Mouse (Mus musculus) left cerebral cortex, adult 18-20 months (tissue): ENCODE data around the gene Dpm2. TPM values are rescaled to one million over a fixed set of nuclear protein-coding genes. Genes with fewer than 3 reads are reported as not detected.

Source experiments
- DNase-seq, 2 experiments: peaks; one replicate each; pipeline ENCODE4 v3.0.0; 2021 to 2022; ENCODE audit warnings: low spot score in 2 of 2, mixed read lengths in 1 of 2
- total RNA-seq, 2 experiments: library from RNA; stranded (reverse); gene quantifications; 2 replicates each; pipeline ENCODE4 v1.2.3; 2021

The Dpm2 gene
- total RNA-seq, 2 experiments from 2014 or later, result 71.4 to 77.1 TPM

- DNase-seq, result peak; percentile 77 to 83
Measured at GRCm38 (mm10) chr2:32581450-32582095, 10.9 kb downstream of the Dpm2 start.

DNA sequence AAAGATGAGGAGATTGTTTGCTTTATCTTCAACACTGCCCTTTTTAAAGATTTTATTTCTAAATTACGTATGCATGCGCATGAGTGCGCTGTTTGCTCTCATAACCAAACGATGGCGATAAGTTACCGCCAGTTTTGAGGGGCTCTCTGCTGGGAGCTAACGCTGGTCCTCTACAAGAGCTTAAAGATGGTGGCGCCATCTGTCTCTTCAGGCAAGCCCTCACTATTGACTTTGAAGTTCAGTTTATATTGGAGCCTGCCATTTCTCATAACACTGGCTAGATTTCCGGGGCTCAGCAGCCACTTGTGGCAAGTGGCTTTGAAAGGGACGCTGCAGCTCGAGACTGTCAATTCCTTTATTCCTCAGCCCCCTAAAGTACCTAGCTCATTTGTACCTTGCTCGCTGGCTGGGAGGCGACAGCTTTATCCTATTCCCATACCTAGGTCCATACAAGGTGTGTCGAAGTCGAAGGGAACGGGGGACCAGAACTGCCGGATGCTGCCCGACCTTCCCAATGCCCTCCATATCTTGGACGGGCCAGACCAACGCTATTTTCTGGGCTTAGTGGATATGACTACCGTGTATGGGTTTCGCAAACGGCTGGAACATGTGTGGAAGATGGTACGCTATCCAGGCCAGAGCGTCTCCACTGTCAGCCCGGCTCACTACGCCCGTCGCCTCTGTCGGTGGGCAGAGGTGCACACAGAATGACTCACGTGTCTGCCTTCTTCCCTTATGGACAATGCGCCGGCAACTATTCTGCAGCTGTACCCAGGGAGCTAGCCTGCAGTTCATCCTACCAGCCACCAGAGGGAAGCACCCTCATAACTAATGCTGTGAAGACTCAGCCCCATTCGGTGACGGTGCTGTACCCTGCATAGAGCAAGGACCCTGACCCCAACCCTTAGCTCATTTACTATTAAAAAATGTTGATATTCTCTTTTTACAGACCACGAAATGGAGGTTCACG is 12.5 kb downstream of the Dpm2 start:
- DNase-seq, result peak; percentile 84 to 88

- DNase-seq, result no peak
Measured at GRCm38 (mm10) chr2:32585149-32585714, 14.6 kb downstream of the Dpm2 start.

DNA sequence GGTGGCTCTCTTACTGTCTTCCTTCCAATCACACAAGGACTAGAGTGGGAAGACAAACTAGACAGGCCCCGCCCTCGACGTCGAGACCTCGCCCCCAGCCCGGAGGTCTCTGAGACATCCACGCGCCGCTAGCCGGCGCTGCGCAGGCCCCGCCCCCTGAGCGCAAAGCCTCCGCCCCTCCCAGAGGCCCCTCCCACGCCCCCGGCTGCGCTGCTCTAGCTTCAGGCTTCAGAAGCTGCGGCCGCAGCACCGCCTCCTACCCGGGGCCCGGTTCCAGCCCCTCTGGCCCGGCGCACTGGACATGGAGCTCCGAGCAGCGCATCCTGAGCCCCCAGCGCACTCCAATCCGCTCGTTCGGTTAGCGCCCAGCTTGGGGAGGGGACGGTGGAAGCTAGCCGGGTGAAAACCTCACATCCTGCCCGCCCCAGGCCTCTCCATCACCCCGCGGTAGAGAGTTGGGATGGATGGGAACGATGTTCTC is 16.3 kb downstream of the Dpm2 start, which contains the start of gene St6galnac4:
Gene St6galnac4, plus strand, starts transcription at position 225 of the 481 bp plus-strand sequence.
- DNase-seq, result peak; percentile 86 to 91

DNA sequence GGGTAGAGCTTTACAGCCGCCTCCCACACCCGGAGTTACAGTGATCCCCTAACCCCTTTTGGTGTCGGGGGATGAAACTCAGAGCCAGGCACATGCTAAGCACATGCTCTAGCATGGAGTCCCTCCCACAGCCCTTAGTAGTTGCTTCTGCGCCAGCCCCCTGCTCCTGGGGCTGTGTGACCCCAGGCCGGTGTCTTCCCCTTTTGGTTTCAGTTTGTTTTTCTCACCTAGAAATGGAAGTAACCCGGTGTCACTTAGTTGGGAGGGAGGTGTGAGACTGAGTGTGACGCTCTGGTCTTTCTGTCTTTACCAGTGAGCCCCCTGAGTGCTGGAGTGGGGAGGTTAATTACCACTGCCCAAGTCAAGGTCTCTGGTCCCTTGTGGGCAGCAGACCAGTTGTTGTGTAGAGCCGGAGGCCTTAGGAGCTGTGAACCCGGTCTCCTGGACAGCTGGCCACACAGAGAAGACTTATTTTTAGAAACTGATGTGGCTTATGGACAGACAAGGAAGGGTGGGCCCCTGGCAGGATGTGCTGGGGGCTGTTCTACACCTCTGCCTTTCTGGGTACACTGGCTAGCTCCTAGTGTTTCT is 17.2 kb downstream of the Dpm2 start:
- no peak for DNase-seq

DNA sequence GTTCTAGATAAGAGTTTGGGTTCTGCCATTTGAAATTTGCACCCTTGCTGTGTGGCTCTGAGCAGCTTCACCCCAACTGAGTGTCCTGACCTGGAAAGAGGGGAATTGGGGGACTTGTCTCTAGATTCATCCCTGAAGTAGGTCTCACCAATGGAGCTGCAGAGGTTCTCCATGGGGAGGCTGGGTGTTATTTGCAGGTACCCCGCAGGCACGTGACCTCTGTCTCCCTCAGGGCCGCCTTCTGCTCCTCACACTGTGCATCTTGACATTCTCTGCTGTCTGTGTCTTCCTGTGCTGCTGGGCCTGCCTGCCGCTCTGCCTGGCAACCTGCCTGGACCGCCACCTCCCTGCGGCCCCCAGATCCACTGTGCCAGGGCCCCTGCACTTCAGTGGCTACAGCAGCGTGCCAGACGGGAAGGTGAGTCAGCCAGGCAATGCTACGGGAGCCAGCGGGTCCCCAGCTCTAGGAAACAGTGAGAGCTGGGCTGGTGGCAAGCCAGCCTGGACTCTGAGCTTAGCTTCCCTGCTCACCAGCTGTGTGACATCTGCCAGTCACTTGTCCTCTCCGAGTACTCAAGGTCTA is 18.6 kb downstream of the Dpm2 start:
- DNase-seq, result peak; percentile 63 to 80

- no peak for DNase-seq
Measured at GRCm38 (mm10) chr2:32590224-32590623, 19.6 kb downstream of the Dpm2 start.

DNA sequence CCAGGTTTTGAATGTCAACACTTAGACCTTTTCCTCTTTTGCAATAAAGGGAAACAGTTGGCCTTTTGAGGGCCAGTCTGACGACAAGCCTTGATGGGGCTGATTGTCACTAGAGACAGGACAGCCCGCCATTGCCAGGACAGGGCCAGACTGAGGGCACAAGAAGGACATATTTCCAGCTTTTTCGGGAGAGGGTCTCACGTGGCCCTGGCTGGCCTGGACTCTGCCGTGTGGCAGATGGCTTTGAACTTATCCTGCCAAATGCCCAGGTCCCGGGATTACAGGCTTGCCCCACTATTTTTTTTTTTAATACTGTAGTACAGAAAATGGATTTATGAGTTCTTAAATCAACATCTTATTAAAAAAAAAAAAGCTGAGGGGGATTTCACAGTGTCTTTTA is 20.6 kb downstream of the Dpm2 start:
- no peak for DNase-seq

DNA sequence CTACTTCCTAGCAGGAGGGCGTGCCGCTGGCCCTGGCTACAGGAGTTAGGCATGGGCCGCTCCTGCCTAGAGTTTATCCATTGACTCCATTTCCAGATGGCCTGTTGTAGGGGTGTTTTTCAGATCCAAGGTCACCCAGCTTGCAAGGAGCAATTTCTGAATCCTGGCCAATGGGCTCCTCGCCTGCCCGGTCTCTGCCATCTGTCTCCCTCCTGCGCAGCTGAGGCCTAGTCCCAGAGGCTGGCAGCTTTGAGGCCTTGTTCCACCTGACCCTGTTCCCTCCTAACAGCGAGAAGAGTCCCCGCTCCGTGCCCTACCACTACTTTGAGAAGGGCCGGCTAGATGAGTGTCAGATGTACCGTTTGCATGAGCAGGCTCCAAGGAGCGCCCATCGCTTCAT is 26.1 kb downstream of the Dpm2 start:
- DNase-seq, result no peak

DNA sequence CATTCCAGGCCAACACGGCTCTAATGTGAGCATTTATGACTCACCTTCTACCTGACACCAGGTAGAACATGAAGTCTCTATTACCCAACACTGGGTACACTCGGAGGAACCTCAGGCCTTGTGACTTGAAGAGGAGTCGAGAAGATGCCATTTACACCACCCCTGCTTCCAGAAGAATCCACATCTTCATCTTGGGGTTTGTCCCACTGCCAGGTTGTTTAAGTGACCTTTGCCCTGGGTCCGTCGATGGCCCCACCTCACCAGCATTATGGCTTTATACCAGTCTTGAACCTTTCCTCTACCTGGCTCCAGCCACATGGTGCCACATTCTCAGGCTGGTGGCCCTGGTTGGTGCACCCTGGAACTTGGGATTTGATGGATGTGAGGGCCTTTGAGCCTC is 26.6 kb downstream of the Dpm2 start:
- DNase-seq, result no peak

DNA sequence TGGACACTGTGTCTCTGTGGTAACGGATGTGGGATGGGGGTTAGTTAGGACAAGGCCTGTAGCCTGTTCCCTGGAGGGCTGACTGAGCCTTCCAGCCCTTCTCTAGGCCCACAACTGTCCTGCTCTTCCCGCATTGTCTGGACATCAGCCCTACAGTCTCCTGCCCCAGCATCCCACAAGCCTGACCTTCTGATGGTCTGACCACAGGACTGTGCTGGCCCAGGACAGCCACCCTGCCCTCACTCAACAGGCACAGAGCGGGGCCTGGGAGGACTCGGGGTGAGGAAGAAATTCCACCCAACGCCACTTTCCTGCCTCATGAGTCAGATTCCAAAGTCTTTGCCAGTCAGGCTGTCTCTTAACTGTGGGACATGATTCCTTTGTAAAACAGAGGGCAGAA is 27.0 kb downstream of the Dpm2 start:
- no peak for DNase-seq

GRCm38 (mm10) chr2:32598506-32598905 is 27.8 kb downstream of the Dpm2 start:
- no peak for DNase-seq

GRCm38 (mm10) chr2:32599409-32599808 is 28.8 kb downstream of the Dpm2 start, which contains the start of gene St6galnac6:
Gene St6galnac6, plus strand, starts transcription at chr2:32599709.
- no peak for DNase-seq

DNA sequence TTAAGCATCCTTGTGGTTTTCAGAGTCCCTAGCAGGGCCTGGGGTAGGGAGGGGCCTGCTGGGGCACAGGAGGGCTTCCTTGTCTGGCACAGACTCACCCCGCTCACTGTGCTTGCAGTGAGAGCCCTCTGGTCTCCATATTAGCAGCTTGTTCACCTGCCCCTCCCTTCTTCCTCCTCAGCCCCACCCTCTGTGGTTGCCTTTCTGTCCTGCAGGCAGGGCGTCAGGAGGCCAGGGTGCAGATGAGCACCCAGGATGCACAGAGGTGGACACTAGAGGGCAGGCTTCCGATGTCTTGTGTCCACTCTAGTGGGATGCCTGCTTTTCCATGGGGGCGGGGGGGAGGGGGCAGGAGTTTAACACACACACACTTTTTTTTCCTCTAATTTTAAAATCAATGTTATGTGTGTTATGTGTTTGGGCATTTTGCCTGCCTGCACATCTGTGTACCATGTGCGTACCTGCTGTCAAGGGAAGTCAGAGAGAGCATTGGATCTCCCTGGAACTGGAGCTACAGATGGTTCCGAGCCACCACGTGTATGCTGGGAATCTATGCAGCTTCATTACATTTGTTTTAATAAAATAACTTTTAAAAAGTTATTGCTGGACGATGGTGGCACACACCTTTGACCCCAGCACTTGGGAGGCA is 30.9 kb downstream of the Dpm2 start:
- no peak for DNase-seq

- peak; percentile 86 to 90 for DNase-seq
Measured at GRCm38 (mm10) chr2:32602600-32603054, 32.0 kb downstream of the Dpm2 start.

DNA sequence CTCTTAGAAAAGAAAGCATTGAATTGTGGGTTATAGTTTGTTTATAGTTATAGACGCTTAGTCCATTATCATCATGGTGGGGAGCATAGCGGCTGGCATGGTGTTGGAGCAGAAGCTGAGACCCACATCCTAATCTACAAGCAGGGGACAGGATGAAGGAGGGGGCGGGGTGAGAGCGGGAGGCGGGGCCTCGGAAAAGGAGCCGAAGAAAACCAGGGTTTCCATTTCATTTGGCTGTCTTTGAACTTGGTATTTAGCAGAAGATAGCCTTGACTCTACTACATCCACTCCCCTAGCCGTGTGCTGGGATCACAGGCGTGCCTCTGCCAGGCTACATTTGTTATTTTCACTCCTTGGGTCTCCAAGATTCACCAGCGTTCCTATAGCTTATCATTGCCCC is 34.0 kb downstream of the Dpm2 start:
- no peak for DNase-seq

GRCm38 (mm10) chr2:32606161-32607142 is 35.8 kb downstream of the Dpm2 start:
- peak; percentile 80 to 88 for DNase-seq

DNA sequence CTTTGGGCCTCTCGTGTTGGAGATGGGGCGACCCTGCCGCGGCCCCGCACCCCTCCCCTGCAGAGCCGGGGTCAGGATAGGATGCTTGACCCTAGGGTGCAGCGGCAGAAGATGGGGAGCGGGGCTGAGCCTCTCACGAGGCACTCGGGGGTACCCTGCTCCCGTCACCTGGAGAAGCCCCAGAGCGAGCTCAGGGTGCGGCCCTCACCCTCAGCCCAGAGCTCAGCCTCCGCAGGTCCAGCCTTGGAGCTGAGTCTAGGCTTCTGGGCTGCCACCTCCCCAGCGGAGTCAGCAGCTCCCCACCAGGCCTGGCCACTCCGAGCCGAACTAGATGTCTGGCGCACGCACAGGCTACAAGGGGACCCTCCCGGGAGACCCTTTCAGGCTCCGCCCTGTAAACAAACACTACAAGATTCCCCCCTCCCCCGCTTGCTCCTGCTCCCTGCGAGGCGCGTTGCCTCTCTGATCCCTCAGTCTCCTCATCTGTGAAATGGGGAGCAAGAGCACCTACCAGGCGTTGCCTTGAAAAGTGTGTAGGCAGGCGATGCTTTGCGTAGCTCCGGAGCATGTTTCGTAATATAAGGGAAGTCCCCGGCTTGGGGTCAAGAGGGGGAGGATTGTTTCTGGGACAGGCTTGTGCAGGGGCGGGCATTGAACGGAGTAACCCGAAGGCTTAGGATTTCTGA is 36.7 kb downstream of the Dpm2 start:
- DNase-seq, result peak in 1 of 2 experiments; percentile 60
